Mouse (Mus musculus): ENCODE measurements at regions not wholly inside any gene's neighbourhood (a gene's known extent, or its start where the extent isn't known, plus 50 kb on each side); places are given as distances from the start of the nearest gene placed in this dataset.

- TF ChIP-seq RCOR1 (conservative IDR thresholded peaks at IDR 0.05; ENCODE audit: low read depth, low read length) (no peak), CHD2 (IDR thresholded peaks at IDR 0.05; ENCODE audit: low read length) (no peak), HCFC1 (IDR thresholded peaks at IDR 0.05; ENCODE audit: low read depth, low read length) (no peak), MAX (IDR thresholded peaks at IDR 0.05; ENCODE audit: low read length) (no peak), POLR2A (IDR thresholded peaks at IDR 0.05; ENCODE audit: low read depth, low read length) (no peak), MXI1 (IDR thresholded peaks at IDR 0.05; ENCODE audit: low read depth, low read length) (no peak), E2F4 (IDR thresholded peaks at IDR 0.05; ENCODE audit: insufficient replicate concordance, low read depth, low read length) (no peak), CTCF (conservative IDR thresholded peaks at IDR 0.05 in 1 of 2, IDR thresholded peaks at IDR 0.05 in 1 of 2; ENCODE audit: low read depth in 2 of 2, low read length in 2 of 2) (no peak), CHD1 (IDR thresholded peaks at IDR 0.05; ENCODE audit: low read depth, low read length) (no peak), ZNF384 (IDR thresholded peaks at IDR 0.05; ENCODE audit: low read depth, low read length) (no peak), KAT2A (IDR thresholded peaks at IDR 0.05; ENCODE audit: insufficient replicate concordance, low read length) (no peak), SMC3 (IDR thresholded peaks at IDR 0.05; ENCODE audit: low read depth, low read length) (no peak), NRF1 (IDR thresholded peaks at IDR 0.05; ENCODE audit: low read depth, low read length) (no peak), UBTF (IDR thresholded peaks at IDR 0.05; ENCODE audit: low read depth, low read length) (no peak)
These were observed 65.4 kb upstream of the Smg1 start for GRCm38 (mm10) chr7:118308882-118309281.

Measured in CH12.LX (cell line).